Mouse (Mus musculus): ENCODE results near the gene Ccdc13. TPM values are rescaled to one million over a fixed set of nuclear protein-coding genes. Genes with fewer than 3 reads are reported as not detected.

The Ccdc13 gene
- total RNA-seq, 2 experiments from 2014 or later, result not detected

DNA sequence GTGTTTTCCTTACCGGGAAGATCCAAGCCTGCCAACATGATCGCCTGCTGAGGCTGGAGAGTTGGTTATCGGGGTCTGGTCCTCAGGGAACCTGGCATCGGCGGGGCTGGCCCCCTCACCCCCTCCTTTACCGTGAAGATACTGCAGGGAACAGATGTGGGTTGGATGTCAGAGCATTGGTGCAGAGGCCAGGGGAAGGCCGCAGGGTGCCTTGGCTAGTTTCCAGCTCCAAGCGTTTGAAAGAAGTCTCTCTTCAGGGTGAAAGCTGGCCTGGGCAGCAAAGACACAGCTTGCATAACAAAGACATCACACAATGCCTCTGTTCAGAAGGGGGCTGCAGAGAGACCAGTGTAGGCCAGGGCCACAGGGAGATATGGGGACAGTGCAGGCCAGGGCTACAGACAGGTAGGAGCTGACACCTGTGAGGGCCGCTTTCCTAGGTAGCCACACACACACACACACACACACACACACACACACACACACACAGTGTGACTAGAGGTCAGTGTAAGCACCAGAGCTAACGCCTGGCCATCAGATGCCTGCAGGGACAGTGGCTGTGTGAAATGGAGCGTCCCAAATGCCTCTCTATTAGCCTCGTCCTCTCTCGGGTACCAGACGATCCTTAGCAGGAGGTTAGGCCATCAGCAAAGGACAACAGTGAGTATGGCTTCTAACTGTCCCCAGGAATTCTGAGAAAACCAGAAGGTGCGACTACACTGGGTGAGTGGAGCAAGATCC, 29.0 kb downstream of the Ccdc13 start:
- no peak for ATAC-seq (replicated peaks; ENCODE audit: poor library complexity, severe bottlenecking)

DNA sequence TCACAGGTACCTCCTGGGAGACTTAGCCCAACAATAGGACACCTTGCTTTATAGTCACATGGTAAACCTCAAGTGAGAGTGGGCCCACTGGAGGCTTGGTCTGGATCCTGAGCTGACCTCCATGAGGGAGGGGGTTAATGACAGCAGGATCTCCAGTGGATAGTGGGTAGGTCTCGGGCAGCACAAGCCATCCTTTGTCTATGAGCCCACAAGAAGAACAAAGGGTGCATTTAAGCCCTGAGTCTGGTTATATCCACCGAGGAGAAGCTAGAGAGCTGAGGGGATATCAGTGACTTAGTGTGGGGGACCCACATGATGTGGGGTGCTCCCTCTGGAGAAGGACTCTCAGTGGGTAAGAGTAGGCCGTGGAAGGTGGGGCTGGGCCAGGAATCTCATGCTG, 30.8 kb downstream of the Ccdc13 start:
- no peak for ATAC-seq (replicated peaks; ENCODE audit: poor library complexity, severe bottlenecking)

DNA sequence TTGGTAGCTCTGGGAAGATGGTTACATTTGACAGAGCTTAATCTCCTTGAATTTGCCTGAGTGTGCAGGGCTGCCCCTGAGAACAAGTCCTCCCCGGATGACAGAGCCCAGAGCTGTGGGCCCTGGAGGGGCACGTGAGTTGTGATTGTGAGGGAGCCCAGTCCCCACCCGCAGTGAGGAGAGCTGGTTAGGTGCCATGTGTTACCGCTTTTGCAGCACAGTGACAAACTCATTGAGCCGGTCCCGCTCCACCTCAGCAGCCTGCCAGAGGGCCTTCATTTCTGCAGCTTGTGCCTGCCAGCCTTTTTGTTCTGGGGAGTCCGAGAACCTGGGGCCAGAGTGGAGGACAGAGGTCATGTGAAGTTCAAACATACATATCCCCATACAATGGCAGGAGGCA, 31.3 kb downstream of the Ccdc13 start:
- no peak for ATAC-seq (replicated peaks; ENCODE audit: poor library complexity, severe bottlenecking)

DNA sequence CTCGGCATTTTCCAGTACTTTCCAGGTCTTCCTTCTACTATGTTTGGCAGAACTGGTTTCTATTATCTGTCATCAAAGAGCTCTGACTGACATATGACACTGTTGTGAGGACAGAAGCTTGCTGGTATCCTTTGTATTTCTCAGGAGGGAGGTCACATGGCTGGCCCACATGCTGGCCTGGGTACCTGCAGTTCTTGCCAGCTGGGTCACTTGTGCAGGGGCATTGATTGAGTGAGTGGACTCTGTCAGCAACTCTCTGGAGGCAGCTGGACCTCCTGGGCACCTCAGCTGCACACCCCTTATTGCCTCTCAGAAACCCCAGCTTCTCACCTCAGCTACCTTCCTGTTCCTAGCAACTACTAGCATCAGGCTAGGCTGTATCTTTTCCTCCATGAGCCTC, 31.7 kb downstream of the Ccdc13 start:
- ATAC-seq (replicated peaks; ENCODE audit: poor library complexity, severe bottlenecking), result no peak

DNA sequence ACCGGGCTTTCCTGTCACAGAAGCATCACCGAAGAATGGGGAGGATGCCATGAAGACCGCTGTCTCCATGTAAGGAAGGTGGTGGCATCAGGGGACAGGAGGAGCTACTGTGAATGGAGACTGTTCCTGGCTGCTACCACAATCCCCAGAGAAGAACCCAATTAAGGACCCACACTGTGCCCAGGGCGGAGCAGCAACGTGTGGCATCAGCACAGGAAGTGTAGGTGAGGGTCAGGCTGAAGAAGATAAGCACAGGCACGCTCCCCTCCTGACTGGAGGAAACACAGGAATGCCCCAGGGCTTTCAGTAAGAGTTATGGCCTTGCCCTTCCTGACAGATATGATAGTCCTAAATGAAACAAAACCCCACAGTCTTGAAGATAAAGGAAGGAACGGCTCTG, 36.5 kb downstream of the Ccdc13 start:
- ATAC-seq (replicated peaks; ENCODE audit: poor library complexity, severe bottlenecking), result no peak

DNA sequence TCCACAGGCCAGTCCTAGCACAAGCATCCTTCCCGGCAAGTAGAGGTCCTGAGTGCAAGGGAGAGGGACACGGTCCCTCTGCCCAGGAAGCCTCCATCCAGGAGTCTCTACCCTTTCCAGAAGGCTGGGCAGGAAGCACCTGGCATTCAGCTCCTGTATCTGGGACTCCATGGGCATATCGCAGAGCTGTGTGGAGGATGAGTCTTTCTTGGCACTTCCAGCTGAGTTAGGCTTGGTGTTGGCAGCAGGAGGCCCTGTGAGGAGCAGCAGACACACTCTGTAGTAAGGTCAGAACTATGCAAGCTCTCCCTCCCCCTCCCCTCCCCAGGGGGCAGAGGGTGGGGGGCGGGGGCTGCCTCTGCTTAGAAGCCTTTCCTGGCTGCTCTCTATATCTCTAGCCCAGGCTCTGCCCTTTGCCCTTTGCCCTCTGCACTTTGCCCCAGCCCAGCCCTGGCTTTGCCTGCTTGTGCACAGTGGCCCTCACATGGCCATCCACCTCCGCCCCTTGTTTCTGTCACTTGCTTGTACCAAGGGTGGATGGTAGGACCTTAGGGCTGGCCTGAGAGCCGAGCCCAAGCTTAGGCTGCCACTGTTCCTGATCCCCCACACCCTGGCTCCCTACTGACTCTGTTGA, 40.3 kb downstream of the Ccdc13 start:
- ATAC-seq (replicated peaks; ENCODE audit: poor library complexity, severe bottlenecking), result no peak

DNA sequence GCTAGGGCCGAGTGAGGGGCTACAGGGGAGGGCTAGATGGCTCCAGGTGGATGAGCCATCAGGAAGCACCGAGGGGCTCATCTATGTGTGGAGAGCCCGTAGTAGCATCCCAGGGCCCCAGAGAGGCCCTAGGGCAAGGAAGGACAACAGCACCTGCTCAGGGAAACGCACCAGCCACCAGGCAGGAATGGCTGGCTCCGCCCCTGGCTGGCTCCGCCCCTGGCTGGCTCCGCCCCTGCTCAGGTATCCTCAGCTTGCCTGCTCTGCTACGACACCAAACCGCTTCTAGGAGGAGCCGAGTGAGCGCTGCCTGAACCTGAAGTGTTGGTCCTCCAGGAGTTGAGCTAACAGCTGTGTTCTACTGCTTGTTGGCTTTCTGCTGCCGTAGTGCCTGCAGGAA, 41.5 kb downstream of the Ccdc13 start:
- no peak for ATAC-seq (replicated peaks; ENCODE audit: poor library complexity, severe bottlenecking)

DNA sequence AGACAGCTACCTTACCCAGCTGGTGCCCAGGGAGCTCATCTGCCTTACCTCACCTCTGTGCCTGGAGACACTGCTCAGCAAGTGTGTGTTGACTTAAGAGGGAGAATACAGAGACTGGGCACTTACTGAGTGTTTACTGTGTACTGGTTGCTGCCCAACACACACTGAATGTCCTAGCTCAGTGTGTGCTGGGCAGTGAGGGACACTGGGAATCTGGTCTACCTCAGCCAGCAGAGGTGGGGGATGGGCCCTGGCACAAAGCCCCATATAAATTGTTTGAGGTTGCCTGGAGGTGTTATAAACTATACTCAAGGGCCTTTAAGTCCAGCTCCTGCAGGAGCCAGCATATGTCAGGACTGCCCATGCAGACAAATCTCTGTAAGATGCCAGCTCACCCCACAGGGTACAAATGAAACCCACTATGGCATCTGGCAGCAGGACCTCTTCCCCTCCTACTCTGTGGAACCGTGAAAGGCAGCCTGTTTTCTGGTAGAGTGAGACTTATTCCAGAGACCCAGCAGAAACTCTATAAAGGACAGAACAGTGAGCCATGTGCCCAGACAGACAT, 44.2 kb downstream of the Ccdc13 start:
- ATAC-seq (replicated peaks; ENCODE audit: poor library complexity, severe bottlenecking), result no peak

DNA sequence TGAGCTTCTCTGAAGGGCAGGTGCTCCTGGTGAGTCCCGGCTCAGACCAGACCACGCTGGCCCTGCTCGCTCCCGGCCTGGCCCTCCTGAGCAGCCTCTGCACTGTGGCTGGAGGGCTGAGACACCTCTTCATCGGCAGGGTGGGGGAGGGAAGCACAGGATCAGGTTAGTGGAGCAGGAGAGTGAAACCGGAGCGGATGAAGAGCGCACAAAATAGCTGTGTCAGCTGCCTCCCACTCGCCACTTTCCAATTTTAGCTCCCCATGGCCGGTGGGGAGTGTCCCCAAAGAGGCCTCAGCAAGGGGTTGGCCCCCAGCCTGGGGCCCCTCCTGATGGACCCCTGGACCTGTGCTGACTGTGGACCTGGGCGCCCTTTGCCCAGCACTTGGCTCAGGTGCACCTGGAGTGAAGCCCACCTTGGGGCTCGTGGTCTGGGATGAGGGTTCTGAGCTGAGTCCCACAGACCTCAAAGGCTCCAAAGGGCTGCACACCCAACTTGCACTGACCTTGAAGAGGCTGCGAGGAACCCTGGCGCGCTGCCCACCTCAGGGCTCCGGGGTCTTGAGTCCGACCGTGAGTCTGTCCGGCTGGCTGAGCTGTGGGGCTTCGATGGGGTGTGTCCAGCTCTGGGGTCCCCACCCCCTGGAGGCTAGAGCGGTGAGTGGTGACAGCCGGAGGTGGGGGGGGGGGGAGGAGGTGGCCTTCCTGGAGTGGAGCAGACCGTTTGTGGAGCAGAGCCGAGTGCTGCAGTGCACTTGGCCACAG, 47.3 kb downstream of the Ccdc13 start, which contains the start of gene Hhatl:
Gene Hhatl, minus strand, starts transcription at position 751 of the 765 bp plus-strand sequence.
- ATAC-seq (replicated peaks; ENCODE audit: poor library complexity, severe bottlenecking), result no peak

DNA sequence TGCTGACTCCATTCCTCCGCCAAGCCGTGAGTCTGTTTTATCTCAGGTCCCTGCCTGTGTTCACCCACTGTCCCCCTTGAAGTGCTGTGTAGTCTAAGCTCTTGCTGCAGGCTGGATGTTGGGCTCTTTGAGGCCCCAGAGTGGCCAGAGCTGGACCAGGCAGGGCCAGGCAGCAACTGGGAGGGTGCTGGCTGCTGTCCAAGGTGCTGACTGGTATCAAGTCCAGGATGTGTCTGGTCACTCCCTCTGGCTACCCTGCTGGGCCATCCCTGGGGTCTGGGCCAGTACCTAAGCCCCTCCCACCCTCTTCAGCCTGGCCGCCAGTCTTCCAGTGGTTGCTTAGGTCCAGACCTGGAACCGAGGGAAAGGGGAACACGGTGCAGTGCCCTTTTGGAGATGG, 48.1 kb downstream of the Ccdc13 start:
- ATAC-seq (replicated peaks; ENCODE audit: poor library complexity, severe bottlenecking), result peak; percentile 71

DNA sequence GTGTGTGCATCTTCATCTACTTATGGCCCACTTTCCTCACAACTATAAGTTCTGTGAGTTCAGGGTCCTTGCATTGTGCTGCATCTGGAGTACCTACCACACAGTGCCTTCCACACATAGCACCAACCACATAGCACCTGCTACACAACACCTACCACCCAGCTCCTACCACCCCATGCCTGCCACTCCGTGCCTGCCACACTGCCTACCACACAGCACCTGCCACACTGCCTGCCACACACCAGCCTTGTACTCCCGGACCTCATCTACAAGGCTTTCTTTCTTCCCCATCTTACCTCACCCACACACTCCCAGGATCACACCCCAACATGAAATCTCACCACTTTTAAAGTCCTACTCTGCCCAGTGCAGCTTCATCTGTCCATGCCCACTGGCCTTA, 52.9 kb downstream of the Ccdc13 start:
- no peak for ATAC-seq (replicated peaks; ENCODE audit: poor library complexity, severe bottlenecking)

DNA sequence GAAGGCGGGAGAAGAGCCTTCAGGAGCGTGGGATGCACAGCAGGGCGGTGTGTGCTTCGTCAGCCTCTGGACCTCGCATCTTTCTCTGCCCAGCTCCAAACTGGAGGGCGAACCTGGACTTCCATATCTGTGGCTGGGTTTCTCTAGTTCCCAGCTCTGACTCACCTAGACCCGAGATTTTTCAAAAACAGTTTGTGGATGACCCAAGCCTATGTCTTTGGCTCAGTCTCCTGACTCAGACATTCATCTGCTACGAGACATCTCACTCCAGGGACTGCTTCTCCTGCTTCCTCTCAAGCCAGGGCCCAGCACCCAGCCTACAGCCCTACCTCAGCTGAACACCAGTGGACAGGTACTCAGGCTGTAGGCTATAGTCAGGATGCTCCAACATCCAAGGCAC, 54.0 kb downstream of the Ccdc13 start:
- no peak for ATAC-seq (replicated peaks; ENCODE audit: poor library complexity, severe bottlenecking)

DNA sequence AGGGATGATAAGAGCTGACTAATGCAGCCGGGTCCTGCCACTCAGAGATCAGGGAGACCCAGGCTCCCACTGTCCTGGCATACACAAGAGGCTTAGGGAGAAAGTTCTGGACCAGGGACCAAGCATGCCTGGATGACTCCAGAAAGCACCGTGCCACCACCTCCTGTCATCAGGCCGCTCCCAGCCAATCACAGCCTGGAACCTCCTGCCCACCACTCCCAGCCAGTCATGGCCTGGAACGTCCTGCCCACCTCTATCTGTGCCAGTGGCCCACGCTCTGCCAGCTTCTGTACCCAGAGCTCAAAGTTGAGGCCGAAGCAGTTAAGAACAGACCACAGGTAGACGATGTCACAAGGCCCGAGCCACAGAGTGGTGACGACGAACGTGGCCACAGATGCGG, 54.5 kb downstream of the Ccdc13 start:
- ATAC-seq (replicated peaks; ENCODE audit: poor library complexity, severe bottlenecking), result no peak

DNA sequence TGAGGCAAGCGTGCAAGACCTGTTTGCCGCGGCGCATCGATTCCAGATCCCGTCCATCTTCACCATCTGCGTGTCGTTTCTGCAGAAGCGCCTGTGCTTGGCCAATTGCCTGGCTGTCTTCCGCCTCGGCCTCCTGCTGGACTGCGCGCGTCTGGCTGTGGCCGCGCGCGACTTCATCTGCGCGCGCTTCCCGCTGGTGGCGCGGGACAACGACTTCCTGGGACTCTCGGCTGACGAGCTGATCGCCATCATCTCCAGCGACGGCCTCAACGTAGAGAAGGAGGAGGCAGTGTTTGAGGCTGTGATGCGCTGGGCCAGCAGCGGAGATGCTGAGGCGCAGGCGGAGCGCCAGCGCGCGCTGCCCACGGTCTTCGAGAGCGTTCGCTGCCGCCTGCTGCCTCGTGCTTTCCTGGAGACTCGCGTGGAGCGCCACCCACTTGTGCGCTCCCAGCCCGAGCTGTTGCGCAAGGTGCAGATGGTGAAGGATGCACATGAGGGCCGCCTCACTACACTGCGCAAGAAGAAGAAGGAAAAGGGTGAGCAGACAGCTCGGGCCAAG, 61.1 kb downstream of the Ccdc13 start:
- peak; percentile 65 for ATAC-seq (replicated peaks; ENCODE audit: poor library complexity, severe bottlenecking)

DNA sequence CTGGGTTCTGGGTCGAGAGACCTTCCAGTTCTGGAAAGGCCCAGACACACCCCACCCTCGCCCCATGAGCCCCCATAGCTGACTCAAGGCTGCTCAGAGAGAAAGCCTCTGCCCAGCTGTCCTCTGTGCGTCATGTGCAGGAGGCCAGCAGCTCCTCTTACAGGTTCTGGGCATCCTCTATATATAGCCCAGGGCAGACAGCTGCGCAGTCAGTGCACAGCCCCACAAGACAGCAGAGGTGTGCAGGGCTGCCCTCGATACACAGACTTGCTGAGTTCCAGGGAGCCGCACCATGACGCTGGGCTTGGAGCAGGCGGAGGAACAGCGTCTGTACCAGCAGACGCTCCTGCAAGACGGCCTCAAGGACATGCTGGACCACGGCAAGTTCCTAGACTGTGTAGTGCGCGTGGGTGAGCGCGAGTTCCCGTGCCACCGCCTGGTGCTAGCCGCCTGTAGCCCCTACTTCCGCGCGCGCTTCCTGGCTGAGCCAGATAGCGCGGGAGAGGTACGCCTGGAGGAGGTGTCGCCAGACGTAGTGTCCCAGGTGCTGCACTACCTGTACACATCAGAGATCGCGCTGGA, 61.7 kb downstream of the Ccdc13 start, which contains the start of gene Klhl40:
Gene Klhl40, plus strand, starts transcription at position 124 of the 582 bp plus-strand sequence.
- peak; percentile 36 for ATAC-seq (replicated peaks; ENCODE audit: poor library complexity, severe bottlenecking)

DNA sequence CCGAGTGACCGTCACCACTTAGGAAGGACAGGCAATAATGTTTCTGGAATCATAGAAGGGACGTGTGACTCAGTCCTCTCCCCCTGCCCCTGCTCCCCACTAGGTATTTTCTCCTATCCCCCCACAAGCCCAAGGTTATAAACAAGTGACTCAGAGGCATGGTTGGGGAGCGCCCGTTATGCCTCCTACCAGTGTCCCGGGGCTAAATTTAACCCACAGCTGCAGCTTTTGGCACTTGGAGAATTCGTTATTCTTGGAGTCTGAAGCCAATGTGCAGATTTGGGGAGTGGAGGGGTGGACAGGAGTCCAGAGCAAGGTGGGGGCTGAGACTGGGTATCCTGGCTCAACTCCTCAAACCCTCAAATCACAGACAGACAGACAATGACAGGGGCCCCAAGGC, 62.8 kb downstream of the Ccdc13 start:
- ATAC-seq (replicated peaks; ENCODE audit: poor library complexity, severe bottlenecking), result no peak

DNA sequence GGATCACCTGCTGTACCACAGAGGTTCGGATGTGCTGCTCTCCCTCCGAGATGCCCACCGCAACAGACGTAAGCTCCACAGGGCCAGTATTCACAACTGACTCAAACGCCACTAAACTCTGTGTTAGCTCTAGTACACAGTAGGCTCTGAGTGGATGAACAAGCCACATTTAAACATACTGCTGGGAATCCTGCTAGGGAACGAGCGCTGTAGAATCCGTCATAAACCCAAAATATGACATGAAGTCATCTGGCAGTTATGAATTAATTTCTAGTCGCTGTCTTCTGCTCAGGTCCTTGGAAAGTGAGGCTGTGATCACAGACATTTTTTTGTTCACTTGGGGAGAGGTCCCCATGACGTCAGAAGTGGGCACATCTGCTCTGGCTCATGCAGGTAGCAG, 63.3 kb downstream of the Ccdc13 start:
- no peak for ATAC-seq (replicated peaks; ENCODE audit: poor library complexity, severe bottlenecking)

DNA sequence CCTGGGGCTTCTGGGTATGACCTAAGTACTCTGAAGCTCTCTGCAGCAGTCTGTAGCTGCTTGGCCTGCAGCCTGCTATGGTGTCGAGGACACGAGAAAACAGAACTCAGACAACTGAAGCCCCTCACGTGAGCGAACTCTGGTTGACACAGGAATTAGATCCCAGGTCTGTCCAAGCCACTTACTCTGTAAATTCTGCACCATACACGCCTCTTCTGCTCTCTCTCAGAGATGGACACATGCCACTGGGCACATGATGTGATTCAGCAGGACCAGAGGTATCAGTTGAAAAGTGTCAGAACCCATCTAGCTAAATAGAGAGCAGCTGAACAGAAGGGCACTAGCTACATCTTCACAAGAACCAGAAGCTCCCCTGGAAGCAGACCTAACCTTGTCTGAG, 66.8 kb downstream of the Ccdc13 start:
- no peak for ATAC-seq (replicated peaks; ENCODE audit: poor library complexity, severe bottlenecking)

DNA sequence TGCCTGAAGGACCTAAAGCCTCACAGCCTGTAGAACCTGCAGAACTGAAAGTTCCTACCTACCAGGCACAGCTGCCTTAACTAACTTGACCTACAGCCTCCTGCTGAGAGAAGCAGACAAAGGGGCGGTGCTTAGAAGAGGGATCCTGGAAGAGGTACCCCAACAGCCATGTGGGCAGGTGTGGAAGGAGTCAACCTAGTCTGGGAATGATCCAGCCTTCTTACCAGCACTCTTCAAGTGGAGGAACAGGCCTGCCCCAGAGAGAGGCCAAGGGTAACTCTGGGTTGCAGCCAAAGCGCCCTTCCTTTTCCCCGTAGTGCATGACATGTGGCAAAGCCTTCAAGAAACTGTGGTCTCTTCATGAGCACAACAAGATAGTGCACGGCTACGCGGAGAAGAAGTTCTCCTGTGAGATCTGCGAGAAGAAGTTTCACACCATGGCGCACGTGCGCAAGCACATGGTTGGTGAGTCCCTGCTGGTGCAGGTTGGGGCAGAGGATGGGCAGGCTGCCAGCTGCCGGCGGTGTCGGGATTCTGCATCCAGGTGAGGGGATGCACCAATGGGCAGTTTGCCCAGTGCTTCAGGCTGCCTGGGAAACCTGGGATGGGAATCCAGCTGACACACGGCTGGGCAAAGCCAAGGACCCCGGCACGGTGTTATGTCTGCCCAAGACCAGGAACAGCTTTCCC, 74.0 kb downstream of the Ccdc13 start:
- no peak for ATAC-seq (replicated peaks; ENCODE audit: poor library complexity, severe bottlenecking)

DNA sequence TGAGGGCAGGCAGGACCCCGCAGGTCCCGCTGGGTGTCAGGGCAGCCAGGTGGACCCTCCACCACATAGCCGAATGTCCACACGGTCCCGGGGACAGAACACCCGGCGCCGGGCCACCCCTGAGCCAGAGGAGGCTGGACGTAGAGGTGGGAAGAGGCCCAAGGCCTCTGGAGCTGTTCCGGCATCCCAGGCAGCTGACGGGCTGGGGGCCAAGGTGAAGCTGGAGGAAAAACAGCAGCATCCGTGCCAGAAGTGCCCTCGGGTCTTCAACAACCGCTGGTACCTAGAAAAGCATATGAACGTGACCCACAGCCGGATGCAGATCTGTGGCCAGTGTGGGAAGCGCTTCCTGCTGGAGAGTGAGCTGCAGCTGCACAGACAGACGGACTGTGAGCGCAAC, 75.5 kb downstream of the Ccdc13 start:
- no peak for ATAC-seq (replicated peaks; ENCODE audit: poor library complexity, severe bottlenecking)
